In the genomic region with DNA sequence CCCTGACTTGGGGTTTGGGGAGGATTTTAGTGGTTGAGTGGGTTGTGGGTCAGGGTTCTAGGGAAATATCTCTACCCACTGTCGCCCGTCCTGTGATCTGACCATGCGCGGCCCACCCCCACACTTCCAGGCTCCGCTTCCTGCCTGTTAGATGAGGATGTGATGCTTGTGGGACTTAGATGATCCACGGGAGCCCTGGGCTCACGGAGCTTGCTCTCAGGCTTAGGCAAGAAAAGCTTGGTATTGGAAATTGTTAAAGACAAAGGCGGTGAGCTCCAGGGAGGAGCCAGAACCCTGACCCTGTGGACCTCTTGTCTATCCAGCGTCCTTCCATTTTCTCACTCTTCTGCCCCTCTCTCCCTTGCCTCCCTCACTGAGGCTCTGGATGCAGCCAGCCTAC, we compare ENCODE assay signal across 10 mouse cellular contexts. TPM values are rescaled to one million over a fixed set of nuclear protein-coding genes. Genes with fewer than 3 reads are reported as not detected.
"Had no signal": no experiment of that assay in that cellular context is flagged by ENCODE, and none has a peak within 500 bp of the region (broad histone marks: within the 10 kb centered on the region; RNA-seq: fewer than 3 reads in every experiment).

No protein-coding gene starts in this region.

- DNase-seq: lung, adult 2 months; lung, postnatal 14 days; lung, postnatal 4 days; thymus, postnatal 25 days had no signal

- H3K4me2 ChIP-seq: limb, embryonic 12.5 days; limb, embryonic 15.5 days; liver, embryonic 12.5 days; liver, embryonic 15.5 days; midbrain, embryonic 13.5 days had no signal

- H3K27me3 ChIP-seq: limb, embryonic 12.5 days; limb, embryonic 15.5 days; liver, embryonic 12.5 days; liver, embryonic 15.5 days; midbrain, embryonic 13.5 days had no signal

- ATAC-seq: midbrain, embryonic 13.5 days; midbrain, embryonic 16.5 days had no signal

- H3K36me3 ChIP-seq: limb, embryonic 15.5 days; liver, embryonic 12.5 days; liver, embryonic 15.5 days; midbrain, embryonic 13.5 days had no signal

- H3K4me3 ChIP-seq: limb, embryonic 12.5 days; limb, embryonic 15.5 days; liver, embryonic 12.5 days; liver, embryonic 15.5 days; midbrain, embryonic 13.5 days had no signal

- H3K9ac ChIP-seq: limb, embryonic 12.5 days; limb, embryonic 15.5 days; liver, embryonic 12.5 days; liver, embryonic 15.5 days; midbrain, embryonic 13.5 days had no signal

- H3K9me3 ChIP-seq: limb, embryonic 12.5 days; limb, embryonic 15.5 days; liver, embryonic 12.5 days; liver, embryonic 15.5 days; midbrain, embryonic 13.5 days had no signal

- H3K27ac ChIP-seq: limb, embryonic 12.5 days; limb, embryonic 15.5 days; liver, embryonic 12.5 days; liver, embryonic 15.5 days; midbrain, embryonic 13.5 days had no signal

RNA-seq across cellular contexts. Expression of a gene that starts 22.0 kb away (rescaled TPM):
- polyA plus RNA-seq: liver, embryonic 15.5 days had no signal
